14 mouse cellular contexts compared by ENCODE assay signal in the genomic region with DNA sequence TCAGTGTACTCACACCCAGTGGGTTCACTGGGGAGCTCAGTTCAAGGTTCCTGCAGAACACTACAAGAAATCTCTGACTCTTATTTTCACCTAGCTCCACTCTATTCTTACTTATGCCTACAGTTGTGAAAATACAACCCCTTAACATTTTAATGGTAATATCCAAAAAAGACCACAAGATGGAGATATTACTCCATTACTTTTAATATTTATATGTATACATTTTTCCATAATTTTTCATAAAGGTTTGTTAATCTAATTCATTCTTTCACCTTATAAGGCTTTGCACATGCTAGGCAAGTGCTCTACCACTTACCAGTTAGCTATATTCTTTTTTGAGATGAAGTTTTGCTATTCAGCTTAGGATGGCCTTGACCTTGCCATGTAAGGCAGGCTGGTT. TPM values are rescaled to one million over a fixed set of nuclear protein-coding genes. Genes with fewer than 3 reads are reported as not detected.
DNase-seq lines count a peak whose midpoint lies in the region; ATAC-seq and TF ChIP-seq lines count a peak whose summit lies in the region.
"Had no signal": no experiment of that assay in that cellular context is flagged by ENCODE, and none has a peak within 500 bp of the region (broad histone marks: within the 10 kb centered on the region; RNA-seq: fewer than 3 reads in every experiment).

No protein-coding gene starts in this region.

- no peak overlapping the region for H3K9ac ChIP-seq in forebrain, embryonic 14.5 days (ENCODE audit: low read length)
- H3K9ac ChIP-seq in forebrain, embryonic 15.5 days (replicated peaks) = no peak overlapping the region
- no peak overlapping the region for H3K9ac ChIP-seq in lung, embryonic 14.5 days
- H3K9ac ChIP-seq: liver, embryonic 15.5 days; neural tube, embryonic 12.5 days had no signal

- H3K27ac ChIP-seq in forebrain, embryonic 14.5 days (ENCODE audit: low read depth, low read length) = no peak overlapping the region
- H3K27ac ChIP-seq in forebrain, embryonic 15.5 days (replicated peaks) = no peak overlapping the region
- no peak overlapping the region for H3K27ac ChIP-seq in lung, embryonic 14.5 days (ENCODE audit: low read depth)
- H3K27ac ChIP-seq: heart, embryonic 10.5 days; liver, embryonic 15.5 days; neural tube, embryonic 12.5 days had no signal

- H3K4me1 ChIP-seq in forebrain, embryonic 14.5 days (ENCODE audit: control insufficient read depth, insufficient read depth, low read length) = no peaks in the 10 kb centered on the region
- no peaks in the 10 kb centered on the region for H3K4me1 ChIP-seq in forebrain, embryonic 15.5 days
- no peaks in the 10 kb centered on the region for H3K4me1 ChIP-seq in lung, embryonic 14.5 days (ENCODE audit: insufficient read depth)
- no peaks in the 10 kb centered on the region for H3K4me1 ChIP-seq in lung, adult 2 months (ENCODE audit: control insufficient read depth, insufficient read depth, low read length)
- H3K4me1 ChIP-seq: heart, embryonic 10.5 days; liver, embryonic 15.5 days; neural tube, embryonic 12.5 days had no signal

- H3K9me3 ChIP-seq in forebrain, embryonic 14.5 days (replicated peaks; ENCODE audit: control insufficient read depth, low read length) = no peaks in the 10 kb centered on the region
- H3K9me3 ChIP-seq in forebrain, embryonic 15.5 days = no peaks in the 10 kb centered on the region
- H3K9me3 ChIP-seq in lung, embryonic 14.5 days (ENCODE audit: low read depth, low read length) = no peaks in the 10 kb centered on the region
- H3K9me3 ChIP-seq: heart, embryonic 10.5 days; liver, embryonic 15.5 days; neural tube, embryonic 12.5 days had no signal

- H3K4me3 ChIP-seq in forebrain, embryonic 14.5 days (ENCODE audit: low read depth, low read length) = no peak overlapping the region
- no peak overlapping the region for H3K4me3 ChIP-seq in forebrain, embryonic 15.5 days
- H3K4me3 ChIP-seq in lung, embryonic 14.5 days (ENCODE audit: low read depth, low read length) = no peak overlapping the region
- no peak overlapping the region for H3K4me3 ChIP-seq in lung, adult 2 months (replicated peaks; ENCODE audit: extremely low read depth, low read depth, low read length)
- H3K4me3 ChIP-seq: heart, embryonic 10.5 days; liver, embryonic 15.5 days; neural tube, embryonic 12.5 days had no signal

- no peak for TF ChIP-seq POLR2A in lung, adult 2 months (IDR thresholded peaks at IDR 0.05; ENCODE audit: borderline replicate concordance, extremely low read depth, low read depth, low read length)

- no peaks in the 10 kb centered on the region for H3K27me3 ChIP-seq in forebrain, embryonic 14.5 days (replicated peaks; ENCODE audit: control insufficient read depth, insufficient read depth, low read length)
- no peaks in the 10 kb centered on the region for H3K27me3 ChIP-seq in forebrain, embryonic 15.5 days
- no peaks in the 10 kb centered on the region for H3K27me3 ChIP-seq in lung, embryonic 14.5 days (ENCODE audit: insufficient read depth, low read length)
- H3K27me3 ChIP-seq: liver, embryonic 15.5 days; neural tube, embryonic 12.5 days had no signal

- DNase-seq in forebrain, embryonic 14.5 days (ENCODE audit: low spot score) = peak; percentile 42
- DNase-seq in lung, embryonic 14.5 days = peak; percentile 63
- DNase-seq in lung, adult 2 months = no peak
- peak; percentile 41 for DNase-seq in NIH3T3 (ENCODE audit: low read depth)
- DNase-seq in naive thymus-derived CD4-positive, alpha-beta T cell, adult 2 months (ENCODE audit: low read depth) = peak; percentile 55
- DNase-seq in adrenal gland, adult 18-20 months (ENCODE audit: low spot score in 2 of 2) = no peak
- DNase-seq in embryo, embryonic 10 days (ENCODE audit: low spot score) = no peak
- DNase-seq: kidney, adult 9 months; layer of hippocampus, adult 9-11 months; thymus, adult 18-20 months had no signal

- TF ChIP-seq CTCF in lung, embryonic 14.5 days (IDR thresholded peaks at IDR 0.05; ENCODE audit: low read depth) = no peak
- TF ChIP-seq CTCF in lung, adult 2 months (IDR thresholded peaks at IDR 0.05; ENCODE audit: insufficient read depth, low read length) = no peak

- ATAC-seq in forebrain, embryonic 14.5 days = no peak
- no peak for ATAC-seq in forebrain, embryonic 15.5 days (replicated peaks)
- no peak for ATAC-seq in lung, embryonic 14.5 days (ENCODE audit: insufficient read depth)

- H3K4me2 ChIP-seq in forebrain, embryonic 14.5 days (ENCODE audit: low read length) = no peak overlapping the region
- H3K4me2 ChIP-seq in forebrain, embryonic 15.5 days (replicated peaks) = no peak overlapping the region
- H3K4me2 ChIP-seq in lung, embryonic 14.5 days = no peak overlapping the region
- H3K4me2 ChIP-seq: liver, embryonic 15.5 days; neural tube, embryonic 12.5 days had no signal

- no peaks in the 10 kb centered on the region for H3K36me3 ChIP-seq in forebrain, embryonic 14.5 days (ENCODE audit: control insufficient read depth, insufficient read depth, low read length)
- H3K36me3 ChIP-seq in forebrain, embryonic 15.5 days = no peaks in the 10 kb centered on the region
- H3K36me3 ChIP-seq in lung, embryonic 14.5 days (ENCODE audit: insufficient read depth) = no peaks in the 10 kb centered on the region
- H3K36me3 ChIP-seq: heart, embryonic 10.5 days; liver, embryonic 15.5 days; neural tube, embryonic 12.5 days had no signal

RNA-seq across cellular contexts. Expression of a gene that starts 11.0 kb away (rescaled TPM):
- 16.5 and 19.7 TPM in 2 replicates for polyA plus RNA-seq in forebrain, embryonic 14.5 days (2014; fragmentation: Nextera tagmentation; extraction: Ambion mirVana)
- polyA plus RNA-seq in forebrain, embryonic 15.5 days (2015; fragmentation: Nextera tagmentation; extraction: Ambion mirVana) = 28.2 and 30.3 TPM in 2 replicates
- 30.8 and 34.3 TPM in 2 replicates for polyA plus RNA-seq in lung, embryonic 14.5 days (2014; fragmentation: Nextera tagmentation; extraction: Ambion mirVana)
- 21.5 and 44.4 TPM in 2 replicates for polyA plus RNA-seq in lung, adult 2 months (2012; rRNA removed)
- 10 to 100 TPM; 30.4 to 39.1 TPM for total RNA-seq in adrenal gland, adult 18-20 months (2021)

Comparison
In these comparisons a context has a peak if more than half of its experiments do, and no peak if none do; other contexts are left out.
1. DNase-seq: peak in forebrain, embryonic 14.5 days (single experiment), lung, embryonic 14.5 days (single experiment), NIH3T3 (single experiment) and naive thymus-derived CD4-positive, alpha-beta T cell, adult 2 months (single experiment); none in lung, adult 2 months (single experiment), adrenal gland, adult 18-20 months (0 of 2) and embryo, embryonic 10 days (single experiment).